Comparison of ENCODE assay signal across 8 mouse cellular contexts in genomic region chr10:40998330-40998729, GRCm38 (mm10).
A peak's percentile ranks its signal among the peaks of the same experiment; 100 is the strongest.
DNase-seq lines count a peak whose midpoint lies in the region; ATAC-seq and TF ChIP-seq lines count a peak whose summit lies in the region.

No protein-coding gene starts in this region.

- intact Hi-C loops in heart, postnatal 10 days (cut with DNase I): no loop called here

- no peak overlapping the region for H3K4me2 ChIP-seq in midbrain, postnatal 0 days (ENCODE audit: low read depth, low read length, poor library complexity, severe bottlenecking)

- no peak for TF ChIP-seq CTCF in midbrain, postnatal 0 days (IDR thresholded peaks at IDR 0.05)

- no peaks in the 10 kb centered on the region for H3K4me1 ChIP-seq in midbrain, postnatal 0 days (ENCODE audit: insufficient read depth, low read length)

- peak overlapping the region; percentile 57 for H3K27ac ChIP-seq in midbrain, postnatal 0 days (ENCODE audit: low read depth, low read length)

- ATAC-seq in midbrain, postnatal 0 days (ENCODE audit: low FRiP score): peak; percentile 72

- H3K36me3 ChIP-seq in midbrain, postnatal 0 days (ENCODE audit: insufficient read depth, low read length): no peaks in the 10 kb centered on the region

- H3K9me3 ChIP-seq in midbrain, postnatal 0 days (ENCODE audit: low read length): no peaks in the 10 kb centered on the region

- no peaks in the 10 kb centered on the region for H3K27me3 ChIP-seq in midbrain, postnatal 0 days (ENCODE audit: insufficient read depth, low read length)

- DNase-seq in heart, postnatal 10 days: peak; percentile 10 to 13
- DNase-seq in heart, adult 18-20 months: no peak
- DNase-seq in cerebellum, adult 11 months: peak; percentile 19
- peak; percentile 59 for DNase-seq in kidney, postnatal 14 days
- DNase-seq in midbrain, postnatal 0 days (ENCODE audit: low spot score): peak; percentile 91
- DNase-seq in urinary bladder, postnatal 10 days (ENCODE audit: low spot score): no peak
- DNase-seq in adrenal gland, postnatal 4 days (ENCODE audit: low spot score in 2 of 2): no peak
- no peak for DNase-seq in gastrocnemius, postnatal 10 days

- H3K9ac ChIP-seq in midbrain, postnatal 0 days (replicated peaks; ENCODE audit: low read length, poor library complexity, severe bottlenecking): no peak overlapping the region

- 15% methylated on average over 7 of the region's 7 CpGs for WGBS in midbrain, postnatal 0 days

- H3K4me3 ChIP-seq in midbrain, postnatal 0 days (ENCODE audit: low read depth, low read length): no peak overlapping the region

Comparison
In these comparisons a context has a peak if more than half of its experiments do, and no peak if none do; other contexts are left out.
1. DNase-seq: peak in heart, postnatal 10 days (2 of 2), cerebellum, adult 11 months (single experiment), kidney, postnatal 14 days (single experiment) and midbrain, postnatal 0 days (single experiment); none in heart, adult 18-20 months (0 of 2), urinary bladder, postnatal 10 days (single experiment), adrenal gland, postnatal 4 days (0 of 2) and gastrocnemius, postnatal 10 days (single experiment).